Mouse (Mus musculus): Measurements from ENCODE around the gene Snap91. TPM values are rescaled to one million over a fixed set of nuclear protein-coding genes. Genes with fewer than 3 reads are reported as not detected.

The Snap91 gene
- polyA plus RNA-seq, 1 experiment from 2014 or later = 4.9 TPM

DNA sequence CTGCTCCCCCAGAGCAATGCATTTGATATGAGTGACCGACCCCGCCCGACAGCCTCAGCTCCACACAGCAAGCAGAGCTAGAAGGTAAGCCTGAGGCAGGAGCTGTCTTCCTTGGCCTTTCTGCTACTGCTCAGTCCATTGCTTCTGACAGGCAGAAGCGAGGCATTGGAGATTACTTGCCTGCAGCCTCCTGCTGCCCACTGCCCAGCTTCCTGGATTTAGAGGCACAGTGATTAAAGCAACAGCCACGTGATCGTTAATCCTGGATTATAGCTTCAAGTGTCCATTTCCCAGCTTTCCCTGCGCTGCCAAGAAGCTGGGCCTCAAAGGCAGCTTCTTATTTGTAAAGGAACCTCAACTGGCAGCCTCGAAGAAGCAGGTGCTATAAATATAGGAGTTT, 51.4 kb downstream of the Snap91 start:
- no peaks in the 10 kb centered on the region for H3K9me3 ChIP-seq (replicated peaks; ENCODE audit: control insufficient read depth, low read length)
- H3K27ac ChIP-seq (ENCODE audit: low read length) = no peak overlapping the region
- no peak for ATAC-seq (ENCODE audit: insufficient read depth, low FRiP score)
- no peaks in the 10 kb centered on the region for H3K36me3 ChIP-seq (ENCODE audit: control insufficient read depth, insufficient read depth, low read length)
- WGBS = 56% methylated on average over 8 of the region's 8 CpGs
- H3K9ac ChIP-seq (ENCODE audit: low read length) = no peak overlapping the region
- no peaks in the 10 kb centered on the region for H3K4me1 ChIP-seq (ENCODE audit: control insufficient read depth, insufficient read depth, low read length)
- H3K4me2 ChIP-seq (ENCODE audit: low read depth, low read length) = no peak overlapping the region
- H3K27me3 ChIP-seq (ENCODE audit: control insufficient read depth, insufficient read depth, low read length) = no peaks in the 10 kb centered on the region
- no peak overlapping the region for H3K4me3 ChIP-seq (replicated peaks; ENCODE audit: low read length)

DNA sequence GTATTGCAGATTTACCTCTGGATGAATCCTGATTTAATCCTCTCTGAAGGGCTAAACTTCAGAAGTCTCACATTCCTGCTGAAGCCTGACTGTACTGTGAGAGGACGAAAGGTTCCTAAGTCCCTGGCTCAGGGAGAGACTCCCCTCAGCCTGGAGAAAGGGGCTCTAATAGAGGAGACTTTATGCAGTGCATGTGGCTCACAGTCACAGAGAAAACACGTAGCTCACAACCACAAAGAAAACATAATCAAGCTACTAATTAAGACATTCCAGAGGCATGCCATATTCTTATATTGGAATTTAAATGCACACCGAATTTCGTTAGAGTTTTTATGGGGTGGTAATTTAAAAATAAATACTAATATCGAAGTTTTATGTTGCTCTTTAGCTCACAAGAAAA, 61.1 kb downstream of the Snap91 start:
- WGBS = 82% methylated on average over 5 of the region's 5 CpGs
- Histone ChIP-seq H3K36me3 (ENCODE audit: control insufficient read depth, insufficient read depth, low read length) (no peaks in the 10 kb centered on the region), H3K27me3 (ENCODE audit: control insufficient read depth, insufficient read depth, low read length) (no peaks in the 10 kb centered on the region), H3K4me3 (replicated peaks; ENCODE audit: low read length) (no peak overlapping the region), H3K9me3 (replicated peaks; ENCODE audit: control insufficient read depth, low read length) (no peaks in the 10 kb centered on the region), H3K4me1 (ENCODE audit: control insufficient read depth, insufficient read depth, low read length) (no peaks in the 10 kb centered on the region), H3K4me2 (ENCODE audit: low read depth, low read length) (no peak overlapping the region), H3K27ac (ENCODE audit: low read length) (no peak overlapping the region), H3K9ac (ENCODE audit: low read length) (no peak overlapping the region)
- ATAC-seq (ENCODE audit: insufficient read depth, low FRiP score) = no peak

DNA sequence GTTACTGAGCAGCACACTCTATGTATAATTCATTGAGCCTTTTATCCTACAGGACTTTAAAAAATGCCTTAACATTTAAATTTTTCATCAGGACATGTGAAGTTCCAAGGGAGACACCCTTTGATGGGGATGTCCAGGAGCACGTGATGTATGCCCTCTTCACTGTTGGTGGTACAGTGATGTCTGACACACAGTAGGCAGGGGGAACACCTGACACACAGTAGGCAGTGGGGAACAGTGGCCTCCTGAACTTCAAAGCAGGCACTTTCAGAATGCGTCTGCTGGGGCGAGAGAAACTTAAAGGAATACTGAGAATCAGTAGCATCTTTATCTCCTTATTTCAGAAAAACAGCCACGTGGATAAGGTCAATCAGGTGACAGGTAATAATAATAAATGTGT, 62.8 kb downstream of the Snap91 start:
- H3K4me3 ChIP-seq (replicated peaks; ENCODE audit: low read length) = no peak overlapping the region
- no peak overlapping the region for H3K9ac ChIP-seq (ENCODE audit: low read length)
- H3K4me2 ChIP-seq (ENCODE audit: low read depth, low read length) = no peak overlapping the region
- no peak for ATAC-seq (ENCODE audit: insufficient read depth, low FRiP score)
- no peaks in the 10 kb centered on the region for H3K4me1 ChIP-seq (ENCODE audit: control insufficient read depth, insufficient read depth, low read length)
- H3K27ac ChIP-seq (ENCODE audit: low read length) = no peak overlapping the region
- 67% methylated on average over 4 of the region's 4 CpGs for WGBS
- H3K9me3 ChIP-seq (replicated peaks; ENCODE audit: control insufficient read depth, low read length) = no peaks in the 10 kb centered on the region
- H3K36me3 ChIP-seq (ENCODE audit: control insufficient read depth, insufficient read depth, low read length) = no peaks in the 10 kb centered on the region
- no peaks in the 10 kb centered on the region for H3K27me3 ChIP-seq (ENCODE audit: control insufficient read depth, insufficient read depth, low read length)

GRCm38 (mm10) chr9:86814340-86814739, 66.1 kb downstream of the Snap91 start:
- no peaks in the 10 kb centered on the region for H3K9me3 ChIP-seq (replicated peaks; ENCODE audit: control insufficient read depth, low read length)
- ATAC-seq (ENCODE audit: insufficient read depth, low FRiP score) = no peak
- H3K27me3 ChIP-seq (ENCODE audit: control insufficient read depth, insufficient read depth, low read length) = no peaks in the 10 kb centered on the region
- H3K27ac ChIP-seq (ENCODE audit: low read length) = no peak overlapping the region
- no peak overlapping the region for H3K9ac ChIP-seq (ENCODE audit: low read length)
- H3K4me3 ChIP-seq (replicated peaks; ENCODE audit: low read length) = no peak overlapping the region
- H3K36me3 ChIP-seq (ENCODE audit: control insufficient read depth, insufficient read depth, low read length) = no peaks in the 10 kb centered on the region
- H3K4me2 ChIP-seq (ENCODE audit: low read depth, low read length) = no peak overlapping the region
- no peaks in the 10 kb centered on the region for H3K4me1 ChIP-seq (ENCODE audit: control insufficient read depth, insufficient read depth, low read length)
- 66% methylated on average over 6 of the region's 6 CpGs for WGBS

DNA sequence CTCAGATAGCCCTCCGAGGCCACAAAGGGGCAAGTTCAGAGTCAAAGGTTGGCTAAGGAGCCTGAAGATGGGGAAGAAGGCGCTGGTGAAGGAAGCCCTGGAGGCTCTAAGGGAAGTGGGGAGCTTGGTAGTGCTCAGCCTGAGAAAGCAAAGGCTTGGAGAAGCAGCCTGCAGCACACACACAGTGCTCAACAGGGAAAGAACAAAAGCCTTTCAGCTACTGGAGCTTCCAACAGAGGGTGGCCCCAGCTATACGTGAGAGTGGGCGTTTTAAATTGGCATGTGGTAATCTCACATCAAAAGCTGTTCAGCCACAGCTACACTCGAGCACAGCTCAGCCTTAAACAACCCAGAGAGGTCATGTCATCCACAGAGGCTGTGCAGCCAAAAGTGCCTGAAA, 67.1 kb downstream of the Snap91 start:
- Histone ChIP-seq H3K4me2 (ENCODE audit: low read depth, low read length) (no peak overlapping the region), H3K27ac (ENCODE audit: low read length) (no peak overlapping the region), H3K27me3 (ENCODE audit: control insufficient read depth, insufficient read depth, low read length) (no peaks in the 10 kb centered on the region), H3K9me3 (replicated peaks; ENCODE audit: control insufficient read depth, low read length) (no peaks in the 10 kb centered on the region), H3K4me1 (ENCODE audit: control insufficient read depth, insufficient read depth, low read length) (no peaks in the 10 kb centered on the region), H3K36me3 (ENCODE audit: control insufficient read depth, insufficient read depth, low read length) (no peaks in the 10 kb centered on the region), H3K4me3 (replicated peaks; ENCODE audit: low read length) (no peak overlapping the region), H3K9ac (ENCODE audit: low read length) (no peak overlapping the region)
- WGBS = 37% methylated on average over 5 of the region's 5 CpGs
- ATAC-seq (ENCODE audit: insufficient read depth, low FRiP score) = no peak

DNA sequence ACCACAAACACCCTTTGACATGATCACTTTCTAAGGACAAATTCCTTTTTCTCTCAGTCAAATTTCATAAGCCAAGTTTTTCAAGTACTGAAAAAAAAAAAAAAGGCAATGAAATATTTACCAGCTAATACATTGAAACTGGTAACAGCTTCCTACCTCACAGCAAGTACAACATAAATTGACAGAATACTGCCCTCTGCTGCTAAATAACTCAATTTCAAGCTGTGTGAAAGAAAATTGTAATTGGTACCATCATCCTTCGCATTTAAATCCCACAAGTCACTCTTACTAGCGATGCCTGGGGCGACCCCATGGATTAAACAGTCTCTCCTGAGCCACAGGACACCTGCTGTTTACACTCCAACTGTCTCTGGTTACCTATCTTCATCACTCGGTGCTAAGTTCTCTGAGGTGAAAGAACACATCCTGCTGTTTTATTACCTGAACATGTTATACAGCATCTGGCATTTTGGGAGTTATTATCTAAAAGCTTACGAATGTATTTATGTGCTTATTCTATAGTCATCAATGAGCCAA, 69.7 kb downstream of the Snap91 start:
- Histone ChIP-seq H3K9me3 (replicated peaks; ENCODE audit: control insufficient read depth, low read length) (no peaks in the 10 kb centered on the region), H3K4me1 (ENCODE audit: control insufficient read depth, insufficient read depth, low read length) (no peaks in the 10 kb centered on the region), H3K4me2 (ENCODE audit: low read depth, low read length) (no peak overlapping the region), H3K36me3 (ENCODE audit: control insufficient read depth, insufficient read depth, low read length) (no peaks in the 10 kb centered on the region), H3K9ac (ENCODE audit: low read length) (no peak overlapping the region), H3K27me3 (ENCODE audit: control insufficient read depth, insufficient read depth, low read length) (no peaks in the 10 kb centered on the region), H3K4me3 (replicated peaks; ENCODE audit: low read length) (no peak overlapping the region), H3K27ac (ENCODE audit: low read length) (no peak overlapping the region)
- ATAC-seq (ENCODE audit: insufficient read depth, low FRiP score) = no peak
- WGBS = 49% methylated on average over 5 of the region's 5 CpGs

DNA sequence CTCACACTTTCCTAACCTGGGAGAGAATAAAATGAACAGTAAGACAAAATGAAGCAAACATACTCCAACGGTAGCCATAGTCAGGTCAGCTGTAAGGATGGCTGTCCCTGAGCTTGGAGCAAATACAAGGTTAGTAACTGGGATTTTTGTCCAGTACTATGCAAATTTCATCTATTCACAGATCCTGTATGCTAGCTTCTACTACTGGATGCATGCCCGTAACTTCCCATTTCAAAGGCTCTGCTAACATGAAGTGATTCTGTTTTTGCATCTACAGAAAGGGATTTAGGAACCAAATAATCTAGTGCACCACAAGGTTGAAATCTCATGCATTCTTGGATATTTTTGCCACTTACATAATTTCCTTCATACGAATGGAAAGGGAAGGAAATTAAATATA, 70.2 kb downstream of the Snap91 start:
- WGBS = 82% methylated on average over 3 of the region's 3 CpGs
- Histone ChIP-seq H3K9ac (ENCODE audit: low read length) (no peak overlapping the region), H3K27me3 (ENCODE audit: control insufficient read depth, insufficient read depth, low read length) (no peaks in the 10 kb centered on the region), H3K36me3 (ENCODE audit: control insufficient read depth, insufficient read depth, low read length) (no peaks in the 10 kb centered on the region), H3K4me3 (replicated peaks; ENCODE audit: low read length) (no peak overlapping the region), H3K27ac (ENCODE audit: low read length) (no peak overlapping the region), H3K4me2 (ENCODE audit: low read depth, low read length) (no peak overlapping the region), H3K4me1 (ENCODE audit: control insufficient read depth, insufficient read depth, low read length) (no peaks in the 10 kb centered on the region), H3K9me3 (replicated peaks; ENCODE audit: control insufficient read depth, low read length) (no peaks in the 10 kb centered on the region)
- ATAC-seq (ENCODE audit: insufficient read depth, low FRiP score) = no peak

DNA sequence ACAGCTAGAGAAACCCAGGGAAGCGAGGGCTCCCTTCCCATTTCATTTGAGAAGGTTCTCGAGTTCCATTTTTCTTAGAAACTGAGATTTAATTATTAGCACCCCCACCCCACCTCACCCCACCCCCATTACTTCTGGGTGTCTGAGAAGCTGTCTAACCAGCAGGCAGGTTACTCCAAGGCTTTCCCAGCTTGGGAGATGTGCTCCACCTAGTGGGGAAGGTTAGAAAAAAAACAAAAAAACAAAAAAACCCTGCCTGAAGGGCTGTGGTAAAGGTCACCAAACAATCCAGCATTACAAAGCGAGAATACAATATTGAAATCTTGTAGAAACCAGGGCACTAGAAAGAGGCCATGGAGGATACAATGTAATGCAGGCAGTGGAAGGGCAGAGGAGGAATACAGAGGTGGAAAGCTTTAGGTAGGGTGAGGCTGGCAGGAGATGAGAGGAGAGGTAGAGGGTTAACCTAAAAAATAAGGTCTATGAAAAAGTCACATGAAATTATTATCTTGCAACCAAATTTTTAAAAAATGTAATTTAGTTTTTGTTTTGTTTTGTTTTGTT, 79.8 kb downstream of the Snap91 start:
- Histone ChIP-seq H3K36me3 (ENCODE audit: control insufficient read depth, insufficient read depth, low read length) (no peaks in the 10 kb centered on the region), H3K27ac (ENCODE audit: low read length) (no peak overlapping the region), H3K4me1 (ENCODE audit: control insufficient read depth, insufficient read depth, low read length) (no peaks in the 10 kb centered on the region), H3K4me3 (replicated peaks; ENCODE audit: low read length) (no peak overlapping the region), H3K9me3 (replicated peaks; ENCODE audit: control insufficient read depth, low read length) (no peaks in the 10 kb centered on the region), H3K27me3 (ENCODE audit: control insufficient read depth, insufficient read depth, low read length) (no peaks in the 10 kb centered on the region; the same call in 1 of the 2 replicates), H3K9ac (ENCODE audit: low read length) (no peak overlapping the region), H3K4me2 (ENCODE audit: low read depth, low read length) (no peak overlapping the region)
- 27% methylated on average over 3 of the region's 3 CpGs for WGBS
- no peak for ATAC-seq (ENCODE audit: insufficient read depth, low FRiP score)

GRCm38 (mm10) chr9:86799099-86799498, 81.4 kb downstream of the Snap91 start:
- 65% methylated on average over 7 of the region's 7 CpGs for WGBS
- no peaks in the 10 kb centered on the region for H3K36me3 ChIP-seq (ENCODE audit: control insufficient read depth, insufficient read depth, low read length)
- no peak overlapping the region for H3K27ac ChIP-seq (ENCODE audit: low read length)
- no peaks in the 10 kb centered on the region for H3K9me3 ChIP-seq (replicated peaks; ENCODE audit: control insufficient read depth, low read length)
- no peaks in the 10 kb centered on the region; the same call in 1 of the 2 replicates for H3K27me3 ChIP-seq (ENCODE audit: control insufficient read depth, insufficient read depth, low read length)
- H3K9ac ChIP-seq (ENCODE audit: low read length) = no peak overlapping the region
- H3K4me3 ChIP-seq (replicated peaks; ENCODE audit: low read length) = no peak overlapping the region
- H3K4me1 ChIP-seq (ENCODE audit: control insufficient read depth, insufficient read depth, low read length) = no peaks in the 10 kb centered on the region
- H3K4me2 ChIP-seq (ENCODE audit: low read depth, low read length) = no peak overlapping the region
- ATAC-seq (ENCODE audit: insufficient read depth, low FRiP score) = no peak

All from stomach, embryonic 16.5 days (tissue).